Mouse (Mus musculus): ENCODE data around the gene Ntrk2. TPM values are rescaled to one million over a fixed set of nuclear protein-coding genes. Genes with fewer than 3 reads are reported as not detected.

Ntrk2 gene
- polyA plus RNA-seq, 1 experiment from 2014 or later = 45.0 TPM

- Histone ChIP-seq H3K9ac (ENCODE audit: low read length) (no peak overlapping the region; the same call in 1 of the 2 replicates), H3K4me1 (replicated peaks; ENCODE audit: control insufficient read depth, insufficient read depth, low read length) (peaks cover 11% of the 10 kb centered on the region), H3K4me2 (ENCODE audit: low read depth, low read length, severe bottlenecking) (no peak overlapping the region), H3K36me3 (ENCODE audit: control insufficient read depth, insufficient read depth, low read length) (no peaks in the 10 kb centered on the region), H3K27ac (ENCODE audit: low read depth, low read length) (no peak overlapping the region), H3K9me3 (ENCODE audit: control insufficient read depth, low read length) (no peaks in the 10 kb centered on the region), H3K27me3 (ENCODE audit: control insufficient read depth, insufficient read depth, low read length) (no peaks in the 10 kb centered on the region), H3K4me3 (ENCODE audit: low read depth, low read length) (no peak overlapping the region)
- no peak for DNase-seq (ENCODE audit: low spot score)
- ATAC-seq (replicated peaks; ENCODE audit: low FRiP score) = no peak
- WGBS = 34% methylated on average over 13 of the region's 13 CpGs
These were observed 98.7 kb downstream of the Ntrk2 start for GRCm38 (mm10) chr13:58904742-58905735.

DNA sequence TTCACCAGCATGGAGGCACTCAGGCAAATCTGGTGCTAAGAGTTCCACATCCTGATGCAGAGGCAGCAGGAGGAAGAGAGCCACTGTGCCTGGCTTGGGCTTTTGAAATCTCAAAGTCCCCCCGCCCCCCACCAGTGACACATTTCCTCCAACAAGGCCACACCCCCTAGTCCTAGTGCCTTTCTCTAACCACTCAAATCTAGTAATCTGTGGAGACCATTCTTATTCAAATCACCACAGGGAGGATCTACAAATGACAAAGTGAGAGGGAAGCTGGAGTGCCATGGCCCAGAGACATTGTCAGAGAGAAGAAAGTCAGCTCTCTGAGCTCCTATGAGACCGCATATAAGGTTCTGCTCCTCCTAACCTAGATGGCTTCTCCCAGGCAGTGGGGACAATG lies 105.6 kb downstream of the Ntrk2 start:
- no peak overlapping the region for H3K4me3 ChIP-seq (ENCODE audit: low read depth, low read length)
- no peak overlapping the region for H3K4me2 ChIP-seq (ENCODE audit: low read depth, low read length, severe bottlenecking)
- no peaks in the 10 kb centered on the region for H3K27me3 ChIP-seq (ENCODE audit: control insufficient read depth, insufficient read depth, low read length)
- no peaks in the 10 kb centered on the region for H3K9me3 ChIP-seq (ENCODE audit: control insufficient read depth, low read length)
- H3K27ac ChIP-seq (ENCODE audit: low read depth, low read length) = no peak overlapping the region
- no peak overlapping the region for H3K9ac ChIP-seq (ENCODE audit: low read length)
- no peaks in the 10 kb centered on the region for H3K36me3 ChIP-seq (ENCODE audit: control insufficient read depth, insufficient read depth, low read length)
- ATAC-seq (replicated peaks; ENCODE audit: low FRiP score) (no peak), DNase-seq (ENCODE audit: low spot score) (no peak)
- H3K4me1 ChIP-seq (replicated peaks; ENCODE audit: control insufficient read depth, insufficient read depth, low read length) = no peaks in the 10 kb centered on the region; the same call in 1 of the 2 replicates
- WGBS = 87% methylated on average over 2 of the region's 2 CpGs

GRCm38 (mm10) chr13:58912559-58912958 lies 106.2 kb downstream of the Ntrk2 start:
- Histone ChIP-seq H3K4me1 (replicated peaks; ENCODE audit: control insufficient read depth, insufficient read depth, low read length) (no peaks in the 10 kb centered on the region; the same call in 1 of the 2 replicates), H3K27me3 (ENCODE audit: control insufficient read depth, insufficient read depth, low read length) (no peaks in the 10 kb centered on the region), H3K36me3 (ENCODE audit: control insufficient read depth, insufficient read depth, low read length) (no peaks in the 10 kb centered on the region), H3K9me3 (ENCODE audit: control insufficient read depth, low read length) (no peaks in the 10 kb centered on the region), H3K9ac (ENCODE audit: low read length) (no peak overlapping the region), H3K4me2 (ENCODE audit: low read depth, low read length, severe bottlenecking) (no peak overlapping the region), H3K27ac (ENCODE audit: low read depth, low read length) (no peak overlapping the region), H3K4me3 (ENCODE audit: low read depth, low read length) (no peak overlapping the region)
- ATAC-seq (replicated peaks; ENCODE audit: low FRiP score) (no peak), DNase-seq (ENCODE audit: low spot score) (no peak)

- H3K27ac ChIP-seq (ENCODE audit: low read depth, low read length) = no peak overlapping the region
- no peaks in the 10 kb centered on the region for H3K36me3 ChIP-seq (ENCODE audit: control insufficient read depth, insufficient read depth, low read length)
- 85% methylated on average over 6 of the region's 6 CpGs for WGBS
- no peak for ATAC-seq (replicated peaks; ENCODE audit: low FRiP score)
- no peak overlapping the region for H3K9ac ChIP-seq (ENCODE audit: low read length)
- H3K4me3 ChIP-seq (ENCODE audit: low read depth, low read length) = no peak overlapping the region
- no peaks in the 10 kb centered on the region; the same call in 1 of the 2 replicates for H3K4me1 ChIP-seq (replicated peaks; ENCODE audit: control insufficient read depth, insufficient read depth, low read length)
- no peak for DNase-seq (ENCODE audit: low spot score)
- no peaks in the 10 kb centered on the region for H3K9me3 ChIP-seq (ENCODE audit: control insufficient read depth, low read length)
- H3K27me3 ChIP-seq (ENCODE audit: control insufficient read depth, insufficient read depth, low read length) = no peaks in the 10 kb centered on the region
- H3K4me2 ChIP-seq (ENCODE audit: low read depth, low read length, severe bottlenecking) = no peak overlapping the region
These were observed 107.9 kb downstream of the Ntrk2 start for GRCm38 (mm10) chr13:58914061-58914814.

DNA sequence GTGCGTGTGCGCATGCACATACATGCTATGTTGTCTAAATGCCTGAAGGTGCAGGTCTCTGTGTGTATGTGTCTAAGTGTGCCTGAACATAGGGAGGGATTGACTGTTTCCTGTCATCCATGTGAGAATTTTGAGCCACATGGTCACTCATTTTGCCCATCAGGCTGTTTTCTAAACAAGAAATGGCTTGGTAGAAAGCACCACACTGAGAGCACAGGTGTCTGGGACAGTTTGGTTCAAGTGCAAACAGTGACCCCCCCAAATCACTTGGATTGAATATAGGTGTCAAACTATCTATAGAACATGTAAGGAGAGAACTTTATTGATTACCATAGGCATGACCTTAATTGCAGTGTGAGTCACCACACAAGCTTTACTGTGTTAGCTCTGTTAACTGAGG lies 110.0 kb downstream of the Ntrk2 start:
- DNase-seq (ENCODE audit: low spot score) (no peak), ATAC-seq (replicated peaks; ENCODE audit: low FRiP score) (no peak)
- 100% methylated on average over 2 of the region's 2 CpGs for WGBS
- Histone ChIP-seq H3K9ac (ENCODE audit: low read length) (no peak overlapping the region), H3K4me1 (replicated peaks; ENCODE audit: control insufficient read depth, insufficient read depth, low read length) (no peaks in the 10 kb centered on the region; the same call in 1 of the 2 replicates), H3K27ac (ENCODE audit: low read depth, low read length) (no peak overlapping the region), H3K27me3 (ENCODE audit: control insufficient read depth, insufficient read depth, low read length) (no peaks in the 10 kb centered on the region), H3K4me3 (ENCODE audit: low read depth, low read length) (no peak overlapping the region), H3K9me3 (ENCODE audit: control insufficient read depth, low read length) (no peaks in the 10 kb centered on the region), H3K4me2 (ENCODE audit: low read depth, low read length, severe bottlenecking) (no peak overlapping the region), H3K36me3 (ENCODE audit: control insufficient read depth, insufficient read depth, low read length) (no peaks in the 10 kb centered on the region)

DNA sequence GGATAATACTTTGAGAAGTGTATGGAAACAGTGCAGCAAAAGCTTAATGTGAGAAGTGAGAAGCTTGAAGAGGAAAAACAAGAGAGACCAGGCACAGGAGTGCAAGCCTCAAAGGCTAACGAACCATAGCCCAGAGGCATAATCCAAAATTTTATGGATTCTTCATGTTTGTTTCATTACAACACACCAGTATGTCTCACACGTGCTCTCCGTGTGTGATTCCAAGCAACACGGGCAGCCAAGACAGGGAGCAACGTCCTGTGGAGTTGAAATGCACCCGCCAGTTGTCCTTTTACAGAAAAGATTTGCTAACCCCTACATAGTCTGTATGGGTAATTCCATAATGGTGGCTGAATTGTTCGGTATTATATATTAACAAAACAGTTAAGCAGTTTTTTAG lies 113.9 kb downstream of the Ntrk2 start:
- H3K9ac ChIP-seq (ENCODE audit: low read length) = no peak overlapping the region
- H3K4me1 ChIP-seq (replicated peaks; ENCODE audit: control insufficient read depth, insufficient read depth, low read length) = peaks cover 4% of the 10 kb centered on the region; the same call in 1 of the 2 replicates
- no peaks in the 10 kb centered on the region for H3K36me3 ChIP-seq (ENCODE audit: control insufficient read depth, insufficient read depth, low read length)
- 89% methylated on average over 7 of the region's 7 CpGs for WGBS
- H3K4me2 ChIP-seq (ENCODE audit: low read depth, low read length, severe bottlenecking) = no peak overlapping the region
- no peaks in the 10 kb centered on the region for H3K9me3 ChIP-seq (ENCODE audit: control insufficient read depth, low read length)
- no peak overlapping the region for H3K4me3 ChIP-seq (ENCODE audit: low read depth, low read length)
- DNase-seq (ENCODE audit: low spot score) (no peak), ATAC-seq (replicated peaks; ENCODE audit: low FRiP score) (no peak)
- H3K27me3 ChIP-seq (ENCODE audit: control insufficient read depth, insufficient read depth, low read length) = no peaks in the 10 kb centered on the region
- no peak overlapping the region for H3K27ac ChIP-seq (ENCODE audit: low read depth, low read length)

- Histone ChIP-seq H3K27ac (ENCODE audit: low read depth, low read length) (no peak overlapping the region), H3K4me1 (replicated peaks; ENCODE audit: control insufficient read depth, insufficient read depth, low read length) (peaks cover 4% of the 10 kb centered on the region; the same call in 1 of the 2 replicates), H3K9ac (ENCODE audit: low read length) (no peak overlapping the region), H3K4me3 (ENCODE audit: low read depth, low read length) (no peak overlapping the region), H3K36me3 (ENCODE audit: control insufficient read depth, insufficient read depth, low read length) (no peaks in the 10 kb centered on the region), H3K4me2 (ENCODE audit: low read depth, low read length, severe bottlenecking) (no peak overlapping the region), H3K9me3 (ENCODE audit: control insufficient read depth, low read length) (no peaks in the 10 kb centered on the region), H3K27me3 (ENCODE audit: control insufficient read depth, insufficient read depth, low read length) (no peaks in the 10 kb centered on the region)
- ATAC-seq (replicated peaks; ENCODE audit: low FRiP score) = no peak
- no peak for DNase-seq (ENCODE audit: low spot score)
- 82% methylated on average over 3 of the region's 3 CpGs for WGBS
These were observed 114.9 kb downstream of the Ntrk2 start for GRCm38 (mm10) chr13:58921255-58921654.

DNA sequence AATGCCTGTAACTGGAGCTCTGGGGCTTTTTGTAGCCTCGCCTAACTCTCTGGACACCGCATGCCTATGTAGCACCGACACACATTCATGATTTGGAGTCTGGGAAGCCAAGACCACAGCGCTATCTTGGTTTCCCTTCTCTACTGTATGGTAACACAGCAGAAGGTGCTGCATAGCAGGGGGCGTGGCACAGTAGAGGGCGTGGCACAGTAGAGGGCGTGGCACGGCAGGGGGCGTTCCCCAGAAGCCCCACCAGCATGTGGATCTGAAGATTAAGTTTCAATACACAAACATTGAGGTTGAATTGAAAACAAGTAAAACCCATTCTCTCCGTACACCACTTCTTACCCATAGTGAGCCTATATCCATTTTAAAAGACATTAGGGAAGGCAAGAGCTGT lies 115.3 kb downstream of the Ntrk2 start:
- no peak overlapping the region for H3K27ac ChIP-seq (ENCODE audit: low read depth, low read length)
- H3K9me3 ChIP-seq (ENCODE audit: control insufficient read depth, low read length) = no peaks in the 10 kb centered on the region
- no peak overlapping the region for H3K4me2 ChIP-seq (ENCODE audit: low read depth, low read length, severe bottlenecking)
- H3K27me3 ChIP-seq (ENCODE audit: control insufficient read depth, insufficient read depth, low read length) = no peaks in the 10 kb centered on the region
- no peak for ATAC-seq (replicated peaks; ENCODE audit: low FRiP score)
- no peak overlapping the region for H3K4me3 ChIP-seq (ENCODE audit: low read depth, low read length)
- DNase-seq (ENCODE audit: low spot score) = no peak
- H3K9ac ChIP-seq (ENCODE audit: low read length) = no peak overlapping the region
- no peaks in the 10 kb centered on the region for H3K36me3 ChIP-seq (ENCODE audit: control insufficient read depth, insufficient read depth, low read length)
- peaks cover 4% of the 10 kb centered on the region; the same call in 1 of the 2 replicates for H3K4me1 ChIP-seq (replicated peaks; ENCODE audit: control insufficient read depth, insufficient read depth, low read length)
- 89% methylated on average over 10 of the region's 10 CpGs for WGBS
